Mouse (Mus musculus): ENCODE data around the gene Larp1.

Gene Larp1

DNA sequence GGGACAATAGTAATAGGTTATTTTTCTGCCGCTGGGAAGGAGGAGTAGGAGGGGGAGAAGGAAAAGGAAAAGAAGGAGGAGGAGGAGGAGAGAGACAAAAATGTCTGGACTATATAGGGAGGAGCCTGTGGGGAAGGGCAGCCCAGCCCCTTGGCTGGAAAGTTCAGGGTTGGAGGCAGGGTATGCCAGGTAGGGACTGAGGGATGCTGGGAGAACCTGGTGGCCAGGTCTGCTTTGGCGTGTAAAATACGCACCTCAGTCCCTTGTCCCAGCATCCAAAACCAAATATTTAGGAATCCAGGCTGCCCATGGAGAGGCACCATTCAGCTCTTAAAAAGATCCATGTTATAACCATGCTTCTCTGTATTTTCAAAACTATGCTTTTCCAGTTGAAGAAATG lies 93.3 kb downstream of the Larp1 start:
- DNase-seq = peak; percentile 22 to 35

DNA sequence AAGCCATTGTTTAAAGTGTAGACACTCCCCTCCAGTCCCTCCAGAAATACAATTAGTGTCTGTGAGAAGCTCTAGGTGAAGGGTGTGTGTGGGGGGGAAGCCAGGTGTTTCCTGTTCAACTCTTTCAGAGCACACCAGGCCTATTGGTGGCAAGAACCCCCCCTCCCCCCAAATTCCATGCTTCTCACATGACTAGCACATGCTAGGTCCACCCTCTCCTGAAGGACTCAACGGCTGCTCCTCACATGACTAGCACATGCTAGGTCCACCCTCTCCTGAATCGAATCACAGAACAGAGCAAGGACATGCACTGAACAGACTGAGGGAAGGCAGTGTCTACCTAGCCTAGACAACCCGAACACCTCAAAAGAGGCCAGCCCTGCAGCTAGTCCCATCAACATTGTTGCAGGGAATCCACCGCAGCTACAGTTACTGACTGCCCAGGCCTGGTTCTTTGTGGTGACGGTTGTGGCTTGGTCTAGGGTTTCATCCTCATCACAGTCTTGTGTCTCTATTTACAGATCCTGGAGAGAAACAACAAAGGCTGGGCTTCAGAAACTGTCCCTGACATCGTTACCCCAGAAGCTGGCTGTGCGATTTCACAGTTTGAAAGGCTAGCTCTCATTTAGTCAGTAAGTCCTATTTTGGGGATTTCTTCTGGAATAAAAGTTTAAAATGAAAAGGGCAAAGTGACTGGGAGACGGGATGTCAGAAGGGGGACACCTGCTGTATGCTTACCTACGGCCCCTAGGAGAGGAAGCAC lies 93.9 kb downstream of the Larp1 start:
- peak; percentile 71 to 84 for DNase-seq

DNA sequence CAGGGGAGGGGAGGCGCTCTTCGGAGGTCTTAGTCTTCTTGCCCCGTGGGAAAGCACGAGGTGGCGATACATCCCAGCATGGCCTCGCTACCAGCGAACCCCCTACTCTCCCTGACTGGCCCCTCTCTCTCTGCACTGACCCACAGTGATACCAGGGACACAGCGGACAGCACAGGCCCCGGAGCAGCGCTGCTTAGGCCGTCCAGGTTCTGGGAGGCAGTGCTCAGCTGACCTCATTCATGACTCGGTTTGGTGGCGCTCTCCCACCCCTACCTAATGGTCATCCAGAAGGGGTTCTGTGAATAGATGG lies 94.4 kb downstream of the Larp1 start:
- peak; percentile 58 to 68 for DNase-seq

DNA sequence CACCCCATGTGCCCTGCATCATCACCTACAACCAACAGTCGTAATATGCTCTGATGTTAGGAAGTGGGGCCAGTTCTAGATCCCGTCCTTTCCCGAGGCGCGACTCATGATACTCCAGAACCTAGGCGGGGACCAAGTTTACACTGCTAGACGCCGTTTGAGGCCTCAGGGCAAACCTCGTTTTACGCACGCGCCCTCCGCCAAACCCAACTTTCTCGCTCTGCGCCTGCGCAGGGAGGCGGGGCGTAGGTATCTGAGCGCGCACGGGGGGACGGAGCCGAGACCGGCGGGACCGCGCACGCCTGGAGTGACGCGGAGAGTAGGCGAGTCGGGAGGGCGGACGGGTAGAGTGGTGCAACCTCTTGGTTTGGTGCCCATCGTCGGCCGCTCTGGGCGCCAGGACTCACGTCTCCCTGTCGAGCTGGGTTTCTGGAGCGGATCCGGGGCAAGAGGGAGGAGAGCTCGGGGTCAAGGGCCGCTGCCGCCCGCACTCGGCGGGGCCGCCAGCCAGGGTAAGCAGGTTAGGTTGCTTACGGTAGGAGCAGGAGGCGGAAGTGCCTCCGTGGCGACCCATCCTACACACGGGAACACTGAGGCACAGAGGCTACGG lies 94.9 kb downstream of the Larp1 start, which contains the start of gene Cnot8:
Cnot8 (plus strand) TSS at position 457 of the 610 bp plus-strand sequence.
- DNase-seq = peak; percentile 99

DNA sequence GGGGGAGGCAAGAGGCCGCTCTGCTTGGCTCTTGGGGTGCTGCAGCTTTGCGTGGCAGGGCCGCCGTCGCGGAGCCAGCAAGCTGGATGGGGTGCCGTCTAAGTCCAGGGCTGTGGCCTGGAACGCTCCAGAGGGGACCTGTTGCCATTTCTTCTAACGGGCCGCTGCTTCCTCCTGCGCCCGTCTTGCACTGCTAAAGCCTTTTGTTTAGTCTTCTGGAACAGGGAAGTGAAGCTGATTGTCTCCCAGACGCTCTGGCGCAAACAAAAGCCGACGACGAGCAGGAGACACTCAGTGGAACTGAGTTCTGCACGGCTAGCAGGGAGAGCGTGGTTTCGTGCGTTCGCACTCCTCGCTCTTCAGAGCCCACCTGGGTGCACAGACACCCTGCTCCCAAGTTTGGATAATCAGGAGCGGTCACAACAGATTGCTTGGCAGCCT lies 95.5 kb downstream of the Larp1 start:
- no peak for DNase-seq

DNA sequence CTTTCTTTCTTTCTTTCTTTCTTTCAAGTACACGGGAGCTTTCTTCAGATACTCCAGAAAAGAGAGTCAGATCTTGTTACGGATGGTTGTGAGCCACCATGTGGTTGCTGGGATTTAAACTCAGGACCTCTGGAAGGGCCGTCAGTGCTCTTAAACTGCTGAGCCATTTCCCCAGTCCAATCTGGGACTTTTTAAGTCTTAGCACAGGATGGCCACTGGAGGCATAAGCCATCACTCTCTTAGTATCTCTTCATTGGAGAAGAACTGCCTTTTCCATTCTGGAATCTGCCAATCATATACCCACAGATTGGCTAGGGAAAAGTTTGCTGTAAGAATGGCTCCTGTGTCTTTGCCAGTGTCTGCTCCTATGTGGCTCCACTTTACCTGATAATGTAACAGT lies 98.1 kb downstream of the Larp1 start:
- no peak for DNase-seq

DNA sequence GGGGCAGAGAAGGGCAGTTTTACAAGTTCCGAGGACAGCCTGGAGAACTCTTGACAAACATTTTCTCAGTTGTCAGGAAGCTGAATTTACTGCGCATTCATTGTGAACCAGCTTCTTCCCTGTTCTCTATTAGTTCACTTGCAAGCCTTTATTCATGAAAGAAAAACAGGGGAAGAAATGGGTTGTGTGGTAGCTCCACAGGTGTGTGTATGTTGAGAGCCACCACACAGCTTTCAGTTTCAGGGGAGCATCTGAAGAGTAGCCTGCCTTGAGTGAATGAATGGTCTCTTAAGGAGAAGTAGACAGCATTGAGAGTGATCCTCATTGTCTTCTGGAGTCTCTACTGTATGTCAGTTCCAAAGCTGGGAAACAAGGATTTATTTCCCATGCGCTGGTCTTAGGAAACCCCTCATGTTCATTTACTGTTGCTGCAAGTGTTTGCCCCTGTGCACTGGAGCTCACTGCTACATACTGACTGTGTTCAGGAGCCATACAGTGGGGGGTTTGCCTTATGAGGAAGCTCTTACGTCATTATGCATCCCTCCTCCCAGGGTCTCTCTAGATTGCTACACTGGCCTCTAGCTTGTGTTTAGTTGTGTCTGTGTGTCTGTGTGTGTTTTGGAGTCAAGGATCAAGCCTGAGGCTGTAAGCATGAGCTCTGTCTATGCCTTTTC lies 98.9 kb downstream of the Larp1 start:
- DNase-seq = no peak
